Mouse (Mus musculus) neural tube, embryonic 14.5 days (tissue): ENCODE results near the gene Zmynd11. TPM values are rescaled to one million over a fixed set of nuclear protein-coding genes. Genes with fewer than 3 reads are reported as not detected.

ENCODE experiments used
- ATAC-seq: fragments of 200-750 bp; cut with Nextera tagmentation; 2 replicates; pipeline ENCODE4 v1.8.0; 2017; ENCODE audit warnings: low read depth, mild to moderate bottlenecking, moderate TSS enrichment, moderate library complexity
- H3K27ac ChIP-seq: fragments of 300-500 bp; sonication (generic); 2 replicates; pipeline ENCODE4 v1.5.1; 2014; ENCODE audit warnings: low read depth, mild to moderate bottlenecking, control low read depth, low read length, moderate library complexity, mixed read lengths
- H3K27me3 ChIP-seq: fragments of 300-500 bp; sonication (generic); 2 replicates; pipeline ENCODE4 v1.6.1; 2014; ENCODE audit warnings: low read length; ENCODE audit not compliant: control insufficient read depth, insufficient read depth
- H3K36me3 ChIP-seq: fragments of 300-500 bp; sonication (generic); 2 replicates; pipeline ENCODE4 v1.6.1; 2014; ENCODE audit warnings: low read length, mixed read lengths; ENCODE audit not compliant: control insufficient read depth, insufficient read depth
- H3K4me1 ChIP-seq: fragments of 300-500 bp; sonication (generic); 2 replicates; pipeline ENCODE4 v1.6.1; 2014; ENCODE audit warnings: low read length; ENCODE audit not compliant: control insufficient read depth, insufficient read depth
- H3K4me2 ChIP-seq: fragments of 300-500 bp; sonication (generic); 2 replicates; pipeline ENCODE4 v1.6.1; 2014; ENCODE audit warnings: mild to moderate bottlenecking, low read depth, low read length, control low read depth
- H3K4me3 ChIP-seq: fragments of 300-500 bp; sonication (generic); 2 replicates; pipeline ENCODE4 v1.5.1; 2014; ENCODE audit warnings: low read depth, low read length, control low read depth, mixed read lengths
- H3K9ac ChIP-seq: fragments of 300-500 bp; sonication (generic); replicated peaks from 2 replicates; pipeline ENCODE4 v1.6.1; 2014; ENCODE audit warnings: low read depth, mild to moderate bottlenecking, control low read depth, low read length, mixed read lengths
- H3K9me3 ChIP-seq: fragments of 300-500 bp; sonication (generic); 2 replicates; pipeline ENCODE4 v1.6.1; 2016; ENCODE audit warnings: low read length; ENCODE audit not compliant: control insufficient read depth
- WGBS: fragments of 180-500 bp; shearing (Covaris S2); extraction: QIAGEN DNeasy Blood & Tissue Kit; methylation state at CpG from one replicate; pipeline ENCODE4 v1.1.7; 2014; 5-methylcytosine and 5-hydroxymethylcytosine counted together
- polyA plus RNA-seq: library from polyadenylated mRNA; unstranded; fragments of >200 nt; fragmentation: Nextera tagmentation; extraction: Ambion mirVana; gene quantifications from 2 replicates; pipeline ENCODE4 v1.2.1, GENCODE M21; 2014

The Zmynd11 gene
- polyA plus RNA-seq, result 163 and 165 TPM in 2 replicates

DNA sequence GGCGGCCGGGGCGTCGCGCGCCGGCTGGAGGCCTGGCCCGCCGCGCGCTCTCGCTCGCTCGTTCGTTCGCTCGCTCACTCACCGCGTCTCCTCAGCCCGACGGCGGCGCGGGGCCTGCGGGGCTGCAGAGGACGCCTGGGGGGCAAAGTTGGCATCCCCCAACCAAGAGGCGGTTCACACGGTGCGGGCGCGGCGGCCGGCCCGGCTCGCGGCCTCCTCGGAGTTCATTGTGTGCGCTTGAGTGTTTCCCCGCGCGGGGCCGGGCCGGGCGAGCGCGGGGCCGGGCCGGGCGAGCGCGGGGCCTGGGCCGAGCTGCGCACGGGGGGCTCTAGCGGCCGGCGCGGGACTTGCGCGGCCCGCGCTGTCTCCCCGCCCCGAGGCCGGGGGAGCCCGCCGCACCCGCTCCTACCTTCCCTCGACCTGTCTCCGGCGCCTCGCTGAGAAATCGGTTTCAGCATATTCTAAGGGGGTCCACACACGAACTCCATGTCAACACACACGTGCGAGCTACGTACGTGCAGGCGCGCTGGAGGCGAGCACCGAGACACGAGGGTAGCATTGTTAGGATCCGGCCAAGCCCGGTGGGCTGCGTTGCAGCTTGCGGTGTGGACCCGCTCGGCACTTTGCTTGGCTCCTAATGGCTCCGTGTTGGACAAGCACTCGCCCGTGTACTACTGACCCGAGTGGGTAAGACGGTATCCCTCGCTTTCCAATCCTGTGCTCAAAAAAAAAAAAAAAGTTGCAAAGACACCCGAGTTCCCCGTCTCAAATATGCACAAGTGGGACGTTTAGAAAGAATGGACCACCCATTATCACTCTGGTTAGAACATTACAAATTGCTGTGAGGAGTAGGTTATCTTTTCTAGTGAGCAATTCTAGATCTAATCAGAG is at the start of gene Zmynd11:
Zmynd11 (minus strand) TSS at position 685 of the 891 bp plus-strand sequence.
- Histone ChIP-seq H3K4me1 (peaks cover 25% of the 10 kb centered on the region), H3K4me3 (peak within 1 kb of the TSS; percentile 92), H3K27me3 (no peaks in the 10 kb centered on the region), H3K9ac (peak within 1 kb of the TSS; percentile 100), H3K9me3 (no peaks in the 10 kb centered on the region), H3K4me2 (peak within 1 kb of the TSS; percentile 79), H3K36me3 (no peaks in the 10 kb centered on the region), H3K27ac (peak within 1 kb of the TSS; percentile 99)
- under 1% methylated on average over 89 of the region's 98 CpGs for WGBS
- ATAC-seq, result peak; percentile 89

DNA sequence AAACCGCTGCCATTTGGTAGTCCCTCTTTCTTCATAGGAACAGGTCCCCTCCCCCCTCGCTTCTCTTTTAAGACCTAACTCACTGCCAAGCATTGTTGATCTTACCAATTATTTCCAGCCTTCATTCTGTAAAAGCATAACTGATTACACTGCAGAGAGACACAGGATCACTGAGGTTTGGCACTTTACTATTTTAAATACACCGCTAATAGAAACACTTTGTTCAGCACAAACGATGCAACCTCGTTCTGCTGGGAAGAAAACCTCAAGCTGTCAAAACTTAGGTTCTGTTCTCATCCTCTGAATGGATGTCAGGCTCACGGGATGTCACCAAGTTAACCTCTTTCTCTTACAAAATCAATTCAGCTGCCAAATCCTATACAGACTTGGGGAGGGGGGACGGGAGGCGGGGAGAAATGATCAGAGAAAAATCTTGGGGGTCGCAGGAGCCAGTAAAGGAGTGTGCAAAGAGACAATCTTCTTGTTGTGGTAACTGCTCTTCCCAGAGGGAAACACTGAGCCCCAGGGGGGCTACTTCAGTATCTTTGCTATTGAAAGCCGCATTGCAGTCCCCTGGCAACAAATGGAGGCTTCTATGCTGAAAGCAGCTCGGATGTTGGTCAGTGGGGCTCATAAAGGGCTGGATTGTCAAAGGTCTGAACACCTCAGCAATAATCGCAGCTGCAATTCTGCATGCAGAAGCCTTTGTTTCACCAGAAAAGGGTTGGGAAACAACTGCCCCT is 30.9 kb upstream of the Zmynd11 start:
- WGBS, result 2% methylated on average over 12 of the region's 12 CpGs
- H3K9me3 ChIP-seq, result no peaks in the 10 kb centered on the region
- no peaks in the 10 kb centered on the region for H3K36me3 ChIP-seq
- H3K4me2 ChIP-seq, result peak overlapping the region; percentile 47
- no peaks in the 10 kb centered on the region for H3K27me3 ChIP-seq
- peak overlapping the region; percentile 31 for H3K4me3 ChIP-seq
- peak; percentile 77 for ATAC-seq
- peak overlapping the region; percentile 66 for H3K9ac ChIP-seq
- H3K4me1 ChIP-seq, result 0 out of 2 replicates have a peak, but pooled peaks cover 3% of the 10 kb centered on the region
- peak overlapping the region; percentile 65; the same call in 1 of the 2 replicates for H3K27ac ChIP-seq

DNA sequence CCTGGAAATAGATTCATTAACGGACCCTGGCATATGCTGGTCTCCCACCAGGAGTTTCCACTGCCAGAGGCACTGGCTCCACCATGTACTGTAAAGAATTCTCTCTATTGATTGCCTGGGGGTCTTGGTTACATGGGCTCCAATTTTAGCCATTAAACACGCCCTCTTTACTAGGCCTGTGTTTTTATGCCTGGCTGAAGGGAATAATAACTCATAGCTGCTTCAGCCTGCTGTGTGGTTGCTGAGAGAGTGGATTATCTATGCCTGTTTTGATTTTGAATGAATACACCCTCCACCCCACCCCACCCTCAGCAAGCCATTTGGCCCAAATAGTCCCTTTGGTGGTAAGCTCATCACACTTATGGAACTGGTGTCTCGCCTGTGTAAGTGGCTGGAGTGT is 20.9 kb upstream of the Zmynd11 start:
- Histone ChIP-seq H3K9ac (no peak overlapping the region), H3K4me3 (no peak overlapping the region), H3K9me3 (no peaks in the 10 kb centered on the region), H3K27ac (no peak overlapping the region), H3K4me2 (no peak overlapping the region), H3K36me3 (no peaks in the 10 kb centered on the region), H3K4me1 (no peaks in the 10 kb centered on the region), H3K27me3 (no peaks in the 10 kb centered on the region)
- peak; percentile 72 for ATAC-seq
- 25% methylated on average over 3 of the region's 3 CpGs for WGBS

DNA sequence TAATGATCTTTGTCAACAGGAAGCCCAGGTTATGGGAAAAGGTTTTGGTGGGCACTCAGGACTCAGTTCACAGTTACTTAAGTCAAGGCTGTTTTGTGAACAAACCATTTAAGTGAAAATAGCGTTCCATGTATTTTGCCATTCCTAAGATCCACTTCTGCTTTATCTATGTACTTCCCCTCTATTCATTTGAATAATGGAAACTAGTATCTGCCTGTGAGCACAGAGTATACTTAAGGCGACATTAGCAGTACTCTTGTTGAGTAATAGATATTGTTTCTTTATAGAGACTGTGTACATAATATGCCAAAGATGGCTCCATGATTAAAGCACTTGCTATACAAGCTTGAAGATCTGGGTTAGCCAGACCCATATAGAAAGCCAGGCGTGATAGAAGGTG is 18.6 kb upstream of the Zmynd11 start:
- no peaks in the 10 kb centered on the region for H3K36me3 ChIP-seq
- no peaks in the 10 kb centered on the region for H3K27me3 ChIP-seq
- 88% methylated on average over 3 of the region's 3 CpGs for WGBS
- H3K9me3 ChIP-seq, result no peaks in the 10 kb centered on the region
- H3K4me3 ChIP-seq, result no peak overlapping the region
- no peak overlapping the region for H3K9ac ChIP-seq
- no peak overlapping the region for H3K4me2 ChIP-seq
- H3K27ac ChIP-seq, result no peak overlapping the region
- H3K4me1 ChIP-seq, result no peaks in the 10 kb centered on the region
- ATAC-seq, result no peak

DNA sequence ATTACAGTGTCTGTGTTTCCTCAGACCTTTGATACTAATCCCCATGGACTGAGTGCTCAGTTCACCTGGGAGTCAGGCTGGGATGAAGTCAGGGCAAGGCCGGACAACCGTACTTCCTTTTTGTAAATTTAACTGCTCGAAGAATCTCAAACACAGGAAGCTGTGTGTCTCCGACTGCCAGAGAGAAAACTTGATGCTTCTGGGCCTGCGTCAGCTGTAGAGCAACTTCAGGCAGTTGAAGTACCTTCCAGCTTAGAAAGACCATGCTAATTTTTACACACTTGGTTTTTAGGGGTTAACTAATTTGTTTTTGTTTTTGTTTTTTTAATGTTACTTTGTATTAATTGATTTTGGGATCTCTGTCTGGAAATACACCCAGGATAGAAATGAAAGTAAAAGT is 10.8 kb upstream of the Zmynd11 start:
- no peaks in the 10 kb centered on the region for H3K4me1 ChIP-seq
- no peaks in the 10 kb centered on the region for H3K27me3 ChIP-seq
- no peak overlapping the region for H3K4me3 ChIP-seq
- no peak overlapping the region for H3K9ac ChIP-seq
- no peaks in the 10 kb centered on the region for H3K9me3 ChIP-seq
- 80% methylated on average over 5 of the region's 5 CpGs for WGBS
- H3K27ac ChIP-seq, result no peak overlapping the region
- no peaks in the 10 kb centered on the region for H3K36me3 ChIP-seq
- no peak for ATAC-seq
- H3K4me2 ChIP-seq, result no peak overlapping the region

DNA sequence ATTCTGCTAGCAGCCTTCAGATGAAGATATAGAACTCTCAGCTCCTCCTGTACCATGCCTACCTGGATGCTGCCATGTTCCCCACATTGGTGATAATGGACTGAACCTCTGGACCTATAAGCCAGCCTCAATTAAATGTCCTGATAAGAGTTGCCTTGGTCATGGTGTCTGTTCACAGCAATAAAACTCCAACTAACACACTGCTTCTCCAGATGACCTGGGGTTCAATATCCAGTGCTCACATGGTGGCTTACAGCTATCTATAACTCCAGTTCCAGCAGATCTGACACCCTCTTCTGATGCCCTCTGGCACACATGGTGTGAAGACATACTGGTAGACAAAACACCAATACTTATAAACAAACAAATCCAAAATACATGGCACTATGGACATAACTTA is 8.9 kb upstream of the Zmynd11 start:
- Histone ChIP-seq H3K4me1 (no peaks in the 10 kb centered on the region), H3K4me2 (no peak overlapping the region), H3K9me3 (no peaks in the 10 kb centered on the region), H3K9ac (no peak overlapping the region), H3K36me3 (no peaks in the 10 kb centered on the region), H3K4me3 (no peak overlapping the region), H3K27me3 (no peaks in the 10 kb centered on the region), H3K27ac (no peak overlapping the region)
- ATAC-seq, result no peak

DNA sequence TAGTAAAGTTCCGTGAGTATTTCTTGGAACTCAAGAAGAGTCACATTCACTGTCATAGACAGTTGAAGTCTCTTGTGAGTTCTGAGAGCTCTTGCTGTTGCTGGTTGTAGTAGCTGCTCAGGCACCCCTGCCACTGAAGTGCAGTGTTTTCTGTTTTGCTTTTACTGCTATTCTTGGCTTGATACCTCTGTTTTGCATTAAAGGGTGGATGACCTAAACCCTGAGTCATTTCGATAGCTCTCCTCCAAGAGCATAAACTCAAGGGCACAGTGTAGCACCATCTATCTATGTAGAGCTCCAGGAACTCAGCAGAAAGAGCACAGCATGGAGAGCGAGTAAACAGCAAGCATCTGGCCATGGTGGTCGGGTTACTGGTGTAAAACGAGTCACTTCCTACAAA is 2.1 kb upstream of the Zmynd11 start:
- Histone ChIP-seq H3K9me3 (no peaks in the 10 kb centered on the region), H3K4me3 (no peak overlapping the region), H3K27ac (no peak overlapping the region), H3K4me2 (no peak overlapping the region), H3K36me3 (no peaks in the 10 kb centered on the region), H3K9ac (no peak overlapping the region), H3K4me1 (peaks cover 11% of the 10 kb centered on the region), H3K27me3 (no peaks in the 10 kb centered on the region)
- 47% methylated on average over 5 of the region's 5 CpGs for WGBS
- ATAC-seq, result no peak

DNA sequence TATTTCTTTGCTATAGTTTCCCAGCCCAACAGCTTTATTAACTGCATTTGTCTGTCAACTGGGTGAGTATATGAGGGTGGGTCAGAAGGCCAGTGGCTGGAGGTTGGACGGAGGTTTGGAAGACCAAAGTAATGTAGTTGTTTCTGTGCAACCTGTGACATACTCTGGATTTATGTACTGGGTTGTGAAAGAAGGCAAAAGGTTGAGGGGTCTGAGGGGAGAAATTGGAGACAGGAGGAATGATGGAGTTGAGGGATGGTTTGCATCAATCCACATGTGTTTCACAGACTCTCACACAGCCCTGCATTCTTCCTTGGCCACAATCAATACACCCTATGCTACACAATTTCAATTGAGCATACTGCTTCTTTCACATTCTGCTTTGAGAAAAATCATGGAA is 1.4 kb upstream of the Zmynd11 start:
- H3K4me1 ChIP-seq, result peaks cover 18% of the 10 kb centered on the region
- H3K4me2 ChIP-seq, result no peak overlapping the region
- H3K36me3 ChIP-seq, result no peaks in the 10 kb centered on the region
- no peak overlapping the region for H3K27ac ChIP-seq
- WGBS, result 22% methylated on average over 1 of the region's 1 CpGs
- no peak overlapping the region; the same call in 1 of the 2 replicates for H3K9ac ChIP-seq
- H3K9me3 ChIP-seq, result no peaks in the 10 kb centered on the region
- no peak overlapping the region for H3K4me3 ChIP-seq
- ATAC-seq, result no peak
- H3K27me3 ChIP-seq, result no peaks in the 10 kb centered on the region

DNA sequence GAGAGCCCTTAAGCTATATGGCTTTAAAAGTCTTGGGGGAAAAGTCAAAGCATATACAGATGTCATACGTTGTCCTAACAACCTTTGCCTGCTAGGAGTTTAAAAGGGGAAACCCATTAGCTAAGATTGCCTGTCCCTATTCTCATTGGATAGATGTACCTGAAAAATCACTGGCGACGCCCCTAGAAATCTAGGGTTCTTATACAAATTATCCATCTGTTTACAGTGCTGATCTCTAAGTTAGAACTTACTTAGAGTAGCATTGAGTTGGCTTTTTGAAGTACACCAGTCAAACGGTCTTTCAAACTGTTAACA is 364 bp upstream of the Zmynd11 start:
- Histone ChIP-seq H3K9ac (peak overlapping the region; percentile 100; the same call in 1 of the 2 replicates), H3K36me3 (no peaks in the 10 kb centered on the region), H3K4me1 (peaks cover 24% of the 10 kb centered on the region), H3K4me2 (peak overlapping the region; percentile 79), H3K27me3 (no peaks in the 10 kb centered on the region), H3K27ac (peak overlapping the region; percentile 99), H3K9me3 (no peaks in the 10 kb centered on the region), H3K4me3 (peak overlapping the region; percentile 92)
- WGBS, result 6% methylated on average over 4 of the region's 4 CpGs
- ATAC-seq, result no peak
